Mouse (Mus musculus) thymus, adult 18-20 months (tissue): ENCODE data around the gene Lrrc38.
A peak's percentile ranks its signal among the peaks of the same experiment; 100 is the strongest.
"Not testable (repeated sequence)": the region's sequence is repeated elsewhere in the genome, so short reads cannot be mapped to it uniquely, and the experiment has no call there.

Source experiments
- DNase-seq, 2 experiments: peaks; one replicate each; pipeline ENCODE4 v3.0.0; 2022; ENCODE audit warnings: mixed read lengths in 2 of 2

Lrrc38 gene

GRCm38 (mm10) chr4:143349484-143349906, at the start of gene Lrrc38:
Gene Lrrc38, plus strand, starts transcription at chr4:143349757.
- DNase-seq: no peak

DNA sequence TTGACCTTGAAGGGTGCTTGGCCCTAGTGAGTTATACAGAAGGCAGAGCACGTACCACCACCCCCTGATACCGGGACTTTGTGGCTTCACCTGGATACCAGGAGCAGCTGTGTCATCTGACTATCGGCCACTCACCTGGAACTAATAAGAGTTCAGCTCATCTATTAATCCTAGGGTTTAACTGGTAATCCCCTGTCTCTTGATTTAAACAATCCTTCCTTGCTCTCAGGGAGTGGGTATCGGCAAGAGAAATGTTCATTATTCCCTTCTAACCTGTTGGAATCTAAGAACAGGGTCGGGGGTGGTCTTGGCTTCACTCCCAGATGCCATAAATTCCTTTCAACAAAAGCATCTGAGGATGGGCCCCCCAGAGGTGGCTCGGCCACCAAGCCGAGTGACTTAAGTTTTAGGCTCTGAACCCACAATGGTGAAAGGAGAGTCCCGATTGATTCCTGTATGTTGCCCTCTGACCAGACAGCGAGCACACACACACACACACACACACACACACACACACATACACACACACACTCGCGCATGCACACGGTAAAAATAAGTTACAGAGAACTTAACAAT, 49.4 kb upstream of the Lrrc38 start:
- no peak for DNase-seq

- DNase-seq: no peak
Measured at GRCm38 (mm10) chr4:143301042-143301441, 48.5 kb upstream of the Lrrc38 start.

GRCm38 (mm10) chr4:143301875-143302274, 47.7 kb upstream of the Lrrc38 start:
- DNase-seq: no peak

DNA sequence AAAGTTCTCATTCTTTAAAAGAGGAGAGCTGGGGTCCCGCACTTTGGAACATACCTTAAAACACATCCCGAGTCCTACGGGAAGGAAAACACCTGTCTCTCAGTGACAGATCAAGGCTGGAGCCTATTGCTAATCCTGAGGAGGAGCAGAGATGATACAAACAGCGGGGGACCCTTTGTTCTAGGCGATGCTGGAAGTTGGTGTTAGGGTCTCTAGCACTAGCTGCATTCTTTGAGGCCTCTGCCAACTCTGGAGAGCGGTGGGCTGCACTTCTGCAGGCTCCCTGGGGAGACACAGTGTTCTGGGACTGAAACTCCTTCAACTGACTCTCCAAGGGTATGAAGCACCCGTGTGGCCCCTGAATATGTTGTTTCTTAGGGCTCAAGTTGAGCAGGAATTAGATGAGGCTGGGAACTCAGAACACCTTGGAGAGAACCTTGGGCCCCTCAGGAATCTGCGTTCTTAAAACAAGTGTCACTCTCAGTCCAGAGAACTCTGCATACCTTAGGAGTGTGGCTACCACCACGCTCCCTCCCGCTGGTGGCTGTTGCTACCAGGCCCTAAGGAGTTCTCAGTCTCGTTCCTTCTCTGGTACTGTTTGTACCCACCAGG, 47.2 kb upstream of the Lrrc38 start:
- no peak for DNase-seq

DNA sequence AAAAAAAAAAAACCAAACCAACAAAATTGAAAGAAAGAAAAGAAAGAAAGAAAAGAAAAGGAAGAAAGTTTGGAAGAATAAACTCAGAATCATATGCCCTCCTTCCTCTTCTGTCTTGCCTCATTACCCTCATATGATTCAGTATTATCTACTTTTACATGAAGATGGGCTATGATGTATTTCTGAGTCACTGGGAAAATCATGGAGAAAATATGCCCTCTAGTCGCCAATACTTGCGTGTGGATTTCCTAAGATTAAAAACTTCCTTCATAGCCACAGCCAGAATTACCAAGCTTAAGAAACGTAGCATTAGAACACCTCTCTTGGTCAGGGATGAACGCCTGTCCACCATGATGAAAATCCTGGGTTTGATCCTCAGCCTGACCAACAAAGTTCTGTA, 44.5 kb upstream of the Lrrc38 start:
- no peak for DNase-seq

GRCm38 (mm10) chr4:143305987-143306772, 43.4 kb upstream of the Lrrc38 start:
- no peak for DNase-seq

DNA sequence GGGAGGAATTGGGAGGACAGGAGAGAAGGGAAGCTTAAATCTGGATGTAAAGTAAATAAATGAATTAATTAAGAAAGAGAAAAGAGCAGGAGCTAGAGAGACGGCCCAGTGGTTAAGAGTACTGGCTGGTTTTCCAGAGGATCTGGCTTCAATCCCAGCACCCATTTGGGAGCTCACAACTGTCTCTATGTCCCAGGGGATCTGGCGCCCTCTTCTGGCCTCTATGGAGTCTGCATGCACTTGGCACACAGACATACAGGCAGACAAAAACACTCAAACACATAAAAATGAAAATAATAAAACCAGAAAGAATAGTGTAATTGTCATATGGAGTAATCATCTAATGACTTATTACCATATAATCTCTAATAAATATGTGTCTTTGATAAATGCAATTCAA, 38.2 kb upstream of the Lrrc38 start:
- no peak for DNase-seq

DNA sequence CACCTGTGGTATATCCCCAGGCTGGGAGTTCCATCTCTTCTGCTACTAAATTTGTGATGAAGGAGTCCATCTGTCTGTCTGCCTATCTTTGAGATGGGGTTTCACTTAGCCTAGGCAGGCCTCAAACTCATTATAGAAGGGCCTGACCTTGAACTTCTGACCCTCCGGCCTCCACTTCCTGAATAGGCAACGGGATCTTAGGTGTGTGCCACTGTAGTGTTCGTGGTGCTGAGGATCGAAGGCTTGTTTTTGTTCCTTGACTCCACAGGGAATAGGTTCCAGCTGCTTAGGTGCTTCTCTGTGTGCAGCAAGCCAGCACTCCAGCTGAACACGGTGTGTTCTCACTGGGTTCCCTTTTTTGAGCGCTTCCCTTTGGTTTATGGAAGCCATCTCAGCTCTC, 36.3 kb upstream of the Lrrc38 start:
- no peak for DNase-seq

DNA sequence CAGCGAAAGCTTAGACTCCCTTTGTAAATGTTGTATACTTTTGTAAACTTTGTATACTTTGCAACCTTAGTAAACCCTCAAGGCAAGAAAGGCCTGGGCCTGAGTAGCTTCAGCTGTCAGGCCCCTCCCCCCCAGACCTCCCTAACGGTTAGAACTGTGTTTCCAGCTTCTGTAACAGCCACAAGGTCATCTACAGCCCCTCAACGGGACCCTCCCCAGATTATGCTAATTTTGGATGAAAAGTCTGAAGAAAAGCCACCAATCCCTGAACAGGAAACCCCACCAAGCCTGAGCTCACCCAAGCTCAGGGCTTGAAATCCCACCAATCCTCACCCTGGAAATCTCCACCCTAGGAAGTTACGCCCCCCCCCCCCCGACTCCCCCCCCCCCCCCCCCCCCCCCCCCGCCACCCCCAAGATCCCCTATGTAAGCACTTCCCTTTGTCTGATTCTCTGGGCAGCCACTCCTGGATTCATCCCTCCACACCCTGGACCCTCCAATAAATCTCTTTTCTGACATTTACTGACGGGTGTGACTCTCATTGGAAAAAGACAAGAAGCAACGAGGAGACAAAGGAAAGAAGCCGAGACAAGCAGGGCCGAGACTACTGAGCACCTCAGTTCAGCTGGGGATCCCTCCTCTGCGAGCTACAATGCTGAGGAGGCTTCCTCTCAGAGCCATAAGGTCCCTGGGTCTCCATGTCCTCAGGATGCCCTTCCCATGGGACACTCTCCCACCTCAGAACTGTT, 25.2 kb upstream of the Lrrc38 start:
- no peak for DNase-seq

DNA sequence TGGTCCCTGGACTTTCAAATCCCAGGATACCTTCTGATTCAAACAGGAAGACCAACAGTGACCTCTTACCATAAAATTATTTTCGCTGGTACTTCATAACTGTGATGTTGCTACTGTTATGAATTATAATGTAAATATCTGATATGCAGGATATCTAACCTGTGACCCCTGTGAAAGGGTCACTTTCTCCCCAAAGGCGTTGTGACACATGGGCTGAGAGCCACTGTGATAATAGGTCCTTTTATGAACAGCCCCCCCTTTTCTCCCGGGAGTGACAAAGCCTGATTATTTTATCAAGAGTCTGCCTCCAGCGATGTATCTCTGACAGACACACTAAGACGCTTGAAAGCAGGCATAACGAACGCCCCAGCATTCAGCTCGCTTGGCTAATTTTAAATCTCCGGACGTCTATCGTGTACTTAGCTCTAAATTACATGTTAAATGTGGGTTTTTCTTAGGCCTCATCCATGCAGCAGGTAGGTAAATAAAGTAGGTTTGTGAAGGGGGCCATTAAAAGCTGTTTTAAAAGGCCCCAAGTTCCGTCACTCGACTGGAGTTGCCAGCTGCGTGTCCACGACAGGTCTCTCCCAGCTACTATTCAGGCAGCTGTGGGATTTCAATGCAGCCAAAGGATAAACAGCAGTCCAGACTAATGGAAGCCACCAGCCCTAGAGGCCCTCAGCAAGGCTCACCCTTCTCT, 24.5 kb upstream of the Lrrc38 start:
- no peak for DNase-seq

GRCm38 (mm10) chr4:143325625-143325941, 24.0 kb upstream of the Lrrc38 start:
- DNase-seq: peak in 1 of 2 experiments; percentile 8

DNA sequence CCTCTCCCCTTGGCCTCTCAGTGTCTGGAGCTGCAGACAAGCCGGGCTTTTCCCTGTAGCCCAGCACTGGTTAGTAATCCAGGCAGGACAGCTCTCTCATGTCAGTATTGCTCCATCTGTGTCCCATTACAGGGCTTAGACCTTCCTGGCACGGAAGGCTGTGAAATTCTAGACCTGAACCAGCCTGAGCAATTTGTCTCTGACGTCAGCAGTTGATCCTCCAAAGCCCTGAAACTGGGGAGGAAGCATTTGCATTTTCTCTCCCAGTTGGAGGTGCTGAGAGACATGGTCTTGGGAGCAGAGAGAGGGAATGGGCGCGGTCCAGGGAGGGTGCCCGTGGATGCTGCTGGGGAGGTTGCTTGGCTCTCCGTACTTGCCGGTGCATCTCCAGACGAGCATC, 19.0 kb upstream of the Lrrc38 start:
- no peak for DNase-seq

DNA sequence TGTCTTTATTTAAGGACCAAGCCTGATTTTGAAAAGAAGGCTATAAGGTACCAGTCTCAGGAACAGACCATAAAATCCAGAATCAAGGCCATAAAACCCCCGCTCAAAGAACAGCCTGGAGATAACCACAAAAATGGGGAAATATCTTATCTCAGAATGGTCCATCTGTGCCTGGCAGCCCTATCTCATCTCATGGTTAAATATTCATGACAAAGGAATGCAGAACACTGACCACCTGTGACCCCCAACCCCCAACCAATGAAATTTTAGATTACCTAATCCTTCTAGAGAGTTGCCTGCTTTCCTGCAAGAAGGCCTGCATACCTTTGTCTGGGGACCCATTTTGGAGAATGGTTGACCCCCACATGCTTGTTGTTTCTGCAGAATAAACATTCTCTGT, 17.8 kb upstream of the Lrrc38 start:
- DNase-seq: no peak

- no peak for DNase-seq
Measured at GRCm38 (mm10) chr4:143334145-143334544, 15.4 kb upstream of the Lrrc38 start.

GRCm38 (mm10) chr4:143334995-143335394, 14.6 kb upstream of the Lrrc38 start:
- DNase-seq: no peak

GRCm38 (mm10) chr4:143336096-143336495, 13.5 kb upstream of the Lrrc38 start:
- no peak for DNase-seq

GRCm38 (mm10) chr4:143339808-143340207, 9.7 kb upstream of the Lrrc38 start:
- no peak for DNase-seq

GRCm38 (mm10) chr4:143341470-143341869, 8.1 kb upstream of the Lrrc38 start:
- no peak for DNase-seq

DNA sequence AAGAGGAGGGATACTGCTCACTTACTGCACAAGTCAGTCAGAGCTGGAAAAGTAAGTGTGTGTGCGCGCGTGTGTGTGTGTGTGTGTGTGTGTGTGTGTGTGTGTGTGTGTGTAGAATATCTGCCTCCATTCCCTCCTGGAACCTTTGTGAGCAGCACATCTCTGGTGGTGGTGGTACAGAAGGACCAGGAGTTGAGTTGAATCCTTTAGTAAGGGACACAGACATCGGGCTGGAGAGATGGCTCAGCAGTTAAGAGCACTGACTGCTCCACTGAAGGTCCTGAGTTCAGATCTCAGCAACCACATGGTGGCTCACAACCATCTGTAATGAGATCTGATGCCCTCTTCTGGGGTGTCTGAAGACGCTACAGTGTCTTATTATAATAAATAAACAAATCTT, 4.1 kb upstream of the Lrrc38 start:
- not testable (repeated sequence) for DNase-seq

DNA sequence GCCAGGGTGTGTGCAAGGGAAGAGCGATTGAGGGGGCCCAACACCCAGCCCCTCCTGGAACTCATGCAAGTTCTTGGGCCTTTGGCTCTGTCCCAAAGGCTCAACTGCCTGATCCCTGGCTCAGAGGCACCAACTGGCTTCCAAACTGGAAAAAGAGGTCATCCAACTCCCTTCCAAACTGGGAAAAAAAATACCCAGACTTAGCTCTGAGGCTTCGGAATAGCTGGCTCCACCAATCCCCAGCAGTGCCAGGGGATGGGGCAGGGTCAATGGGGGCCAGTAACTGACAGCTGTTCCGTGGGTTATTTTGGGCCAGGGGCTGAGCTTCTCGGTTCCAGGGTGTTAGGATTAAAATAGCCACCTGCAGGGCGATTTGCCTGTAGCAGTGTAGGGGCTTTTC, 879 bp upstream of the Lrrc38 start:
- DNase-seq: no peak

GRCm38 (mm10) chr4:143350047-143351015, 774 bp downstream of the Lrrc38 start:
- DNase-seq: no peak
